Mouse (Mus musculus): Measurements from ENCODE around the gene Dqx1.

DNA sequence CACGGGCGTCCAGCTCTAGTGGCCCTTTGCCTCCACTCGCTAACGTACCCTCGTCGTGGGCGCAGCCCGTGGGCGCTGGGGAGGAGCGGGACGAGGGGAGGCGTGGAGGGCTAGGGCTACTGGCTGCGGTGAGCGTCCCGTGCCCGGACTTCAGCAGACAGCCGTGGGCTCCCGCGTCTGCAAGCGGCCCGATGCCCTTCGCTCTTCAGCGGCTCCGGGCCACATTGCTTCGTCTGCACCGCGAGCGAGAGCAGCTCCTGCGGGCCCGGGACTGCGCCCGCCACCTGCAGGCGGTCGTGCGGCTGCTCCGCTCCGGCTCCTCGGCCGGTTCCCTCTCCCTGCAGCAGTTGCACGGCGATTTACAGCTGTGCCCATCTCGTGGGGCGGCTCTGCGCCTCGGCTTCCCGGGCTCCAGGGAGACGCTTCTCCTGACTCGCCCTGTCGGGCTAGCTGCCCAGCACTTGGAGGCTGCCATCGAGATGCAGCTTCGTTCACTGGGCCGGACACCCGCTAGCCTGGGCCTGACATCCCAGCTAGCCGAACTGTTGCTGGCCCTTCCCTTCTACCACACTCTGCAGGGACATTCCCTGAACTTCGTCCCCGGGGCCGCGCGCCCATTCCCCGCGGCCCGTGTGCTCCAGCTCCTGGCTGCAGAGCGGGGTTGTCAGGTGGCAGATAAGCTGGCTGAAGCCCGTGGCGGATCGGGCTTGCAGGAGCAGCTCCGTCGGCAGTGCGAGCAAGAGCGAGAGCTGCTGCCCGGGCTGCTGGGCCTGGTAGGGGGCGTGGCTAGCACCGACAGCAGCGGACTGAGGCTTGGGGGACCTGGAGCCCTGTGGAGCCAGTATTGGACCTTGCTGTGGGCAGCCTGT is 44.3 kb downstream of the Dqx1 start:
- peak; percentile 45; the same call in 1 of the 2 replicates for TF ChIP-seq CTCF (IDR thresholded peaks at IDR 0.05; ENCODE audit: low read depth, low read length)
- no peak for TF ChIP-seq POLR2A (IDR thresholded peaks at IDR 0.05; ENCODE audit: extremely low read depth, insufficient read depth, low read length)
